Mouse (Mus musculus): ENCODE data around the gene Med24. TPM values are rescaled to one million over a fixed set of nuclear protein-coding genes. Genes with fewer than 3 reads are reported as not detected.
A peak's percentile ranks its signal among the peaks of the same experiment; 100 is the strongest.
"Not testable (repeated sequence)": the region's sequence is repeated elsewhere in the genome, so short reads cannot be mapped to it uniquely, and the experiment has no call there.

Med24 gene
- polyA plus RNA-seq, 1 experiment from 2014 or later, result 80.0 TPM

DNA sequence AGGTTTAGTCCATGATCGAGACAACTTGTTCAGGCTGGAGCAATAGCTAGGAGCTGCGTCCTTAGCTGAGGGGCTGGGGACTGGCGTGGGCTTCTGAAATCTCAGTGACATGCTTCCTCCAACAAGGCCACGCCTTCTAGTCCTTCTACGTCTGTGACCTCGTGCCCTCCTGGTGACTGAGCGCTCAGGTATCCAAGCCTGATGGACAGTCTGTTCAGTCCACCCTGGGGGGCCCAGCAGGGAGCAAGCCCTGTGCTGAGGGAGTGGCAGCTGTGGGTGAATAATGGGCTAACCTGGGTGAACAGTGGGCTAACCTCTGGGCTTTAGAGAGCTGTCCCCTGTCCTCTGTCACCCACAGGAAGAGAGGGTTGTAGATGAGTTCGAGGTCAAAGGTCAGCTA lies 41.2 kb downstream of the Med24 start:
- Histone ChIP-seq H3K4me2 (replicated peaks) (no peak overlapping the region), H3K9ac (no peak overlapping the region), H3K4me3 (no peak overlapping the region), H3K4me1 (peaks cover 7% of the 10 kb centered on the region), H3K9me3 (no peaks in the 10 kb centered on the region), H3K27me3 (replicated peaks) (no peaks in the 10 kb centered on the region), H3K27ac (no peak overlapping the region), H3K36me3 (peaks cover 77% of the 10 kb centered on the region)
- no peak for ATAC-seq (ENCODE audit: low FRiP score, low read depth)
- 93% methylated on average over 8 of the region's 8 CpGs for WGBS

DNA sequence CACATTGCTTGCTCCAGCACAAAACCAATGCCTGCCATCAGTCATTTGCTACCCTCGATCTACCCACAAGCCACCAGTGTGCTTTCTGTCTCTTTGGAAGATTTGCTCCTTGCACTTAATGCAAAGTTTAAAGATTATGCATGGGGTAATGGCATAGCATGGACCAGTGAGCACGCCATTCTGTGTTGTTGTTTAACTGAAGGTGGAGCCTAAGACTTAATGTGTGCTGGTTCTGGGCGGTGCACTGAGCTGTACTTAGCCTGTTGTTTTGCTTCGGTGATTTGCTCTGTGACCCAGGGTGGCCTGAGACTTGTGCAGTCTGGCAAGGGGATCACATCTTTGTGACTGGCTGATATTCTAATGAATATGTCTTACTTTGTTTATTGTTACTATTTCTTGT lies 42.3 kb downstream of the Med24 start:
- Histone ChIP-seq H3K4me1 (peaks cover 7% of the 10 kb centered on the region), H3K36me3 (peaks cover 67% of the 10 kb centered on the region), H3K9me3 (no peaks in the 10 kb centered on the region), H3K27ac (no peak overlapping the region), H3K4me2 (replicated peaks) (no peak overlapping the region), H3K4me3 (no peak overlapping the region), H3K27me3 (replicated peaks) (no peaks in the 10 kb centered on the region), H3K9ac (no peak overlapping the region)
- no peak for ATAC-seq (ENCODE audit: low FRiP score, low read depth)
- 90% methylated on average over 4 of the region's 4 CpGs for WGBS

DNA sequence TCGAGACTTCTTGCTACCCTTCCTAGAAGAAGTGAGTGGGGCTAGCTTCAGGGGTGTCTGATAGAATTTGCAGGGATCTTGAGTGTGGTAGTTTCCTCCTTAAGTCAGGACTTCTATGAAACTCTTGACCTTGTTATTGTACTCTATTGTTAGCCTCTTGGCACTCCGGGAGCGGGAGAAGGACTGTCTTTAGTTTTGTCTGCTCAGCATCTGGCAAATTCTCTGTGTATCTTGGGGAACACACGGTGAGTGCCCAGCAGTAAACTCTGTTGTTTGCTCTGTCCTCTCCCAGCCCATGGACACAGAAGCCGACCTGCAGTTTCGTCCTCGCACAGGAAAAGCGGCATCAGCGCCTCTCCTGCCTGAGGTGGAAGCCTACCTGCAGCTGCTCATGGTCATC lies 43.6 kb downstream of the Med24 start:
- WGBS, result 89% methylated on average over 9 of the region's 9 CpGs
- Histone ChIP-seq H3K27me3 (replicated peaks) (no peaks in the 10 kb centered on the region), H3K9ac (no peak overlapping the region), H3K4me1 (peaks cover 7% of the 10 kb centered on the region), H3K4me3 (no peak overlapping the region), H3K9me3 (no peaks in the 10 kb centered on the region), H3K4me2 (replicated peaks) (no peak overlapping the region), H3K27ac (no peak overlapping the region), H3K36me3 (peaks cover 54% of the 10 kb centered on the region)
- ATAC-seq (ENCODE audit: low FRiP score, low read depth), result no peak

DNA sequence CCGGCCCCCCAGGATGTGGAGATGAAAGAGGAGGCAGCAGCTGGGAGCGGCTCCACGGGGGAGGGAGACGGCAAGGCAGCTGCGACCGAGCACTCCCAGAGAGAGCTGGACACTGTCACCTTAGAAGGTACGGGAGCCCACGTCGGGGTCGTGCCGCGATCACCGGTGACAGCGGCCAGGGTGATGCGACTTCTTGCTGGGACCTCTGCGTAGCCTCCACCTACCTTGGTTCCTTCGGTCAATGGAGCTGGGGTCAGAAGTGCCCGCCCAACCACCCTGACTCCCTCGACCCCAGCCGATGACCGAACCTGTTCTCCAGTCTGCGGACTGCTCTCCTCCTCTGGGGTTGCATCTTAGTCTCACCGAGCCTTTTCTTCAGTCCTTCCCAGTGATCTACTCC lies 46.4 kb downstream of the Med24 start:
- H3K4me2 ChIP-seq (replicated peaks), result peak overlapping the region; percentile 70

DNA sequence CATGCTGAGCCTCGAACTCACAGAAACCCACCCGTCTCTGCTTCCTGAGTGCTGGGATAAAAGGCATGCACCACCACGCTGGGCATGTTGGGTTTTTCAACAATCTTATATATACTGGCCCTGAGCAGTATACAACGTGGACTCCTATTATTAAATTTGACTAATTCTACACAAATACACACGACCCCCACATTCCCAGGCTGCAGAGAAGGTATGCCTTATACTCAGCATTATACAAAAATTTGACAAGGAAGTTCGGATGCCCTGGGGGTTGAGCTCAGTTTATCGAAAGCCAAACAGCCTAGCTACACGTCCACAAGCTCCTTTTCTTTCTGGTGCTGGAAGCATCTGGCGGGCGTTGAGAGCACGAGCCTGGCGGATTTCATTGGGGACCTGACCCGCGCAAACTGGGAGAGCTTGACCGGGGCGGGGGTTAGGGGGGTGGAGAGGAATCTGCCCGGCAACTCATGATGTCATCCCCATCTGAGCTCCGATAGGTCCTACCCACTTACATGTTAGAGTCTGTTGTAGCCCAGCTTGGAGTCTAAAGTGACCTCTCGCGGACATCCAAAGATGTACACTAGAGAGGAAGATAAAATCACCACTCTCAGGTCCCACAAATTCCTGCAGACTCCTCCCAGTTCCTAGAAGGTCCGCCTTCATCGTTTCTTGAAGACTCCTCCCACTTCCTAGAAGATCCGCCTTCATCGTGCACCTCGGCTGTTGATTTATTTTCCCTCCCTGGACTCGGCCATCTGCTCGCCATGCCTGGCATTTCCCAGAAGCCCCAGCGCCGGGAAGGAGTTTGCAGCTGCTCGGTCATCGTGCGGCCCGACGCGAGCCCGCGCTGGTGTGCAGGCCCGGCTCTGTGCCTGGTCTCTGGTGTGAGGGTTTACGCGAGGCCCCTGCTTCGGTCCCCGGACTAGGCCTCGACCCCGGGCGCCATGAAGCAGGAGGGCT lies 47.2 kb downstream of the Med24 start, which contains the start of gene Psmd3:
Psmd3 (plus strand) TSS at position 769 of the 960 bp plus-strand sequence.
- Histone ChIP-seq H3K4me3 (peak within 1 kb of the TSS; percentile 96), H3K4me1 (peaks cover 7% of the 10 kb centered on the region), H3K27ac (peak within 1 kb of the TSS; percentile 21), H3K27me3 (replicated peaks) (no peaks in the 10 kb centered on the region), H3K9ac (peak within 1 kb of the TSS; percentile 99), H3K9me3 (no peaks in the 10 kb centered on the region), H3K36me3 (peaks cover 22% of the 10 kb centered on the region), H3K4me2 (replicated peaks) (peak within 1 kb of the TSS; percentile 70)
- WGBS, result 6% methylated on average over 45 of the region's 45 CpGs
- ATAC-seq (ENCODE audit: low FRiP score, low read depth), result peak; percentile 95

More for the DNA sequence above, 46.4 kb downstream of the Med24 start:
- Histone ChIP-seq H3K27ac (peak overlapping the region; percentile 21; the same call in 1 of the 2 replicates), H3K9ac (peak overlapping the region; percentile 99), H3K4me1 (peaks cover 7% of the 10 kb centered on the region), H3K9me3 (no peaks in the 10 kb centered on the region), H3K27me3 (replicated peaks) (no peaks in the 10 kb centered on the region), H3K4me3 (peak overlapping the region; percentile 96), H3K36me3 (peaks cover 30% of the 10 kb centered on the region)
- ATAC-seq (ENCODE audit: low FRiP score, low read depth), result peak; percentile 46
- WGBS, result under 1% methylated on average over 23 of the region's 23 CpGs

DNA sequence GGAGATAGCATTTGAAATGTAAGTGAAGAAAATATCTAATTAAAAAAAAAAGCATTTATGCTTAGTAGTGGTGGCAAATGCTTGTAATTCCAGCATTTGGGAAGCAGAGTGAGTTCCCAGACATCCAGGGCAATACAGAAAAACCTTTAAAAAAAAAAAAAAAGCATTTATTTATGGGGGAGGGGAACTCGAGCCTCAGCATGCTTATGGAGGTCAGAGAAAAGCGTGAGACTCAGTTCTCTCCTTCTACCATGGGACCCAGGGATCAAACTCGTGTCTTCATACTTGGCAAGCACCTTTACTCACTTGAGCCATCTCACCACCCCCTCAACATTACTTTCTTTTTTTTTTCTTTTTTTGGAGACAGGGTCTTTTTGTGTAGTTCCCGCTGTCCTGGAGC lies 48.0 kb downstream of the Med24 start:
- Histone ChIP-seq H3K27ac (no peak overlapping the region), H3K4me3 (no peak overlapping the region)

DNA sequence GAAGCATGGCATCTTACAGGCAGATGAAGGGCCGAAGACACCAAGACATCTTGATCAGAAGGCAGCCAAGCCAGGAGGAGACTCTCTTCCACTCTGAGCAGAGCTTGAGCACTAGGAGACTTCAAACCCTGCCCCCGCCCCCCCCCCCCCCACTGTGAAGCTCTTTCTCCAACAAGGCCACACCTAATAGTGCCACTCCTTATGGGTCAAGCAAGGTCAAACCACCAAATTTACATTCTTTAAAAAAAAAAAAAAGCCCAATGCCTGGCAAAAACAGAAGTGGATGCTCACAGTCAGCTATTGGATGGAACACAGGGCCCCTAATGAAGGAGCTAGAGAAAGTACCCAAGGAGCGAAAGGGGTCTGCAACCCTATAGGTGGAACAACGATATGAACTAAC lies 48.6 kb downstream of the Med24 start:
- not testable (repeated sequence) for H3K9me3 ChIP-seq; ATAC-seq (ENCODE audit: low FRiP score, low read depth); H3K36me3 ChIP-seq; H3K27ac ChIP-seq; H3K4me3 ChIP-seq; H3K27me3 ChIP-seq (replicated peaks); H3K9ac ChIP-seq; H3K4me2 ChIP-seq (replicated peaks); H3K4me1 ChIP-seq
- 91% methylated on average over 4 of the region's 4 CpGs for WGBS

More for the DNA sequence above, 48.0 kb downstream of the Med24 start:
- 85% methylated on average over 4 of the region's 4 CpGs for WGBS
- no peaks in the 10 kb centered on the region for H3K27me3 ChIP-seq (replicated peaks)
- H3K4me2 ChIP-seq (replicated peaks), result no peak overlapping the region
- peaks cover 14% of the 10 kb centered on the region for H3K36me3 ChIP-seq
- peaks cover 7% of the 10 kb centered on the region for H3K4me1 ChIP-seq
- no peaks in the 10 kb centered on the region for H3K9me3 ChIP-seq
- H3K9ac ChIP-seq, result no peak overlapping the region
- no peak for ATAC-seq (ENCODE audit: low FRiP score, low read depth)

DNA sequence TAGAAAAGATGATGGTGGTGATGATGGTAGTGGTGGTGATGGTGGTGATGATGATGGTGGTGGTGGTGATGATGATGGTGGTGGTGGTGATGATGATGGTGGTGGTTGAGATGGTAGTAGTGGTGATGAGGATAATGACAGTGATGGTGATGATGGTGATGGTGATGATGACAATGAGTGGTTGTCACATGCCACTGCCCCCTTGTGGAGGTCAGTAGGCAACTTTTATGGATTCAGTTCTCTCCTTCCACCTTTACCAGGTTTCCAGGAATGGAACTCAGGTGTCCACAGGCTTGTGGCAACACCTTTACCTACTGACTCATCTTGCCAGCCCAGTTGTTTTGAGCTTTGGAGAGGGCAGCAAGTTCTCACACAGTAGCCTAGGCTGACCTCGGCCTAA lies 49.2 kb downstream of the Med24 start:
- no peak overlapping the region for H3K4me3 ChIP-seq
- H3K27me3 ChIP-seq (replicated peaks), result no peaks in the 10 kb centered on the region
- H3K9ac ChIP-seq, result no peak overlapping the region
- WGBS, result 97% methylated on average over 1 of the region's 1 CpGs
- H3K4me2 ChIP-seq (replicated peaks), result no peak overlapping the region
- no peaks in the 10 kb centered on the region for H3K9me3 ChIP-seq
- ATAC-seq (ENCODE audit: low FRiP score, low read depth), result no peak
- peaks cover 2% of the 10 kb centered on the region; the same call in 1 of the 2 replicates for H3K36me3 ChIP-seq
- H3K27ac ChIP-seq, result no peak overlapping the region
- H3K4me1 ChIP-seq, result peaks cover 7% of the 10 kb centered on the region

DNA sequence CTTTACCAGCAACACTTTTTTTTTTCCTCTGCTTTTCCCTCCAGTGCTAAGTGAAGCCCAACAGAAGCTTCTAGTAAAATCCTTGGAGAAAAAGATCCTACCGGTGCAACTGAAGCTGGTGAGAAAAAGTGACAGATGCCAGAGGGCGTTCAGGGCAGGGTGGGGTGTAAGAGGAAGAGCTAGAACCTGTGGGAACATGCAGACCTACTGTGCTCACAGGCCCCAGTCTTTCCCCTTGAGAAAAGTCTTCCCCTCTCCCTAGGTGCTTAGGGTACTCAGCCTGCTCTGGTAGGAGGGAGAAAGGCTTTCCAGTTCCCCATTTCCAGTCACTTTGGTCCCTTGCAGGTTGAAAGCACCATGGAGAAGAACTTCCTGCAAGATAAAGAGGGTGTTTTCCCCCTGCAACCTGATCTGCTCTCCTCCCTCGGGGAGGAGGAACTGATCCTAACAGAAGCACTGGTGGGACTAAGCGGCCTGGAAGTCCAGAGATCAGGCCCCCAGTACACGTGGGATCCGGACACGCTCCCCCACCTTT lies 53.3 kb downstream of the Med24 start:
- no peak overlapping the region for H3K4me2 ChIP-seq (replicated peaks)
- H3K27ac ChIP-seq, result no peak overlapping the region
- no peak overlapping the region for H3K9ac ChIP-seq
- no peaks in the 10 kb centered on the region for H3K36me3 ChIP-seq
- ATAC-seq (ENCODE audit: low FRiP score, low read depth), result no peak
- no peaks in the 10 kb centered on the region; the same call in 1 of the 2 replicates for H3K27me3 ChIP-seq (replicated peaks)
- no peaks in the 10 kb centered on the region for H3K4me1 ChIP-seq
- no peak overlapping the region for H3K4me3 ChIP-seq
- no peaks in the 10 kb centered on the region for H3K9me3 ChIP-seq
- WGBS, result 54% methylated on average over 7 of the region's 7 CpGs

DNA sequence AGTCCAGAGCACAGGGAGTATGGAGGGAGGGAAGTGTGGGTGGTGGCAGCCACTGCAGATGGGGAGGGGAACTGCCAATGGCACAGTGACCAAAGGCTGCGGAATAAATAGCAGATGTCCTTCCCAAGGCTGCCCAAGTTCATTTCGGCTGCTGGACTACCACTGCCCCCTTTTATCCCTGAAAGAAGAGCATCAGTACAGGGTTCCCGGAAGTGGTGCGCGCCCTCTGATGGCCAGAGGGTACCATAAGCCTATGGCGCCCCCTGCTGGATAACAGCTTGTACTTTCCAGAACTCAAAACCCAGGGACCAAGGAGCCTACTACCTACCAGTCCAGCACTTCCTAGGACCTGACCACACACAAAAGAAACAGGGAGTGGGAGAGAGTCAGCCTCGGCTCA lies 56.1 kb downstream of the Med24 start:
- H3K9ac ChIP-seq; H3K4me3 ChIP-seq; H3K27ac ChIP-seq; ATAC-seq (ENCODE audit: low FRiP score, low read depth); H3K9me3 ChIP-seq; H3K36me3 ChIP-seq; H3K27me3 ChIP-seq (replicated peaks); H3K4me1 ChIP-seq: not testable (repeated sequence)
- 6% methylated on average over 6 of the region's 7 CpGs for WGBS
- H3K4me2 ChIP-seq (replicated peaks), result peak overlapping the region; percentile 36; the same call in 1 of the 2 replicates

DNA sequence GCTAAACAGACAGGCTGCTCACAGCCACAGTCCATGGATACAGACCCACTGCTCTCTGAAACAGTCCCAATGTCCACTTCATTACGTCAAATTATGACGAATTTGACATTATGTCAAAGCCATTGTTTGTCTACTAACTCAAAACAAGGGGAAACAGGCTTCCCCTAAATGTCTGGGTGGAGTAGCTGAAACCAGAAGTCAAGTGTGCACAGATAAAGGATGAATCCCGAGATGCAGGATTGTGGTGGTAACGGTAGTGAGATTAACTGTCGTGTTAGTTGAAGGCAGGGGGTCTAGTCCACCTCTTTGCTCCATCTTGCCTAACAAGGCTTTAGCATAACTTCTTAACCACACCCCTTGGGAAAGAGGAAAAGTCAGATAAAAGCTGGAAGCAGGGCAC lies 56.8 kb downstream of the Med24 start:
- no peak for ATAC-seq (ENCODE audit: low FRiP score, low read depth)
- no peak overlapping the region for H3K27ac ChIP-seq
- no peaks in the 10 kb centered on the region for H3K4me1 ChIP-seq
- H3K27me3 ChIP-seq (replicated peaks), result peaks cover 7% of the 10 kb centered on the region
- H3K36me3 ChIP-seq, result no peaks in the 10 kb centered on the region
- no peak overlapping the region for H3K4me2 ChIP-seq (replicated peaks)
- H3K9me3 ChIP-seq, result no peaks in the 10 kb centered on the region
- H3K4me3 ChIP-seq, result no peak overlapping the region
- H3K9ac ChIP-seq, result no peak overlapping the region
- 87% methylated on average over 5 of the region's 5 CpGs for WGBS

DNA sequence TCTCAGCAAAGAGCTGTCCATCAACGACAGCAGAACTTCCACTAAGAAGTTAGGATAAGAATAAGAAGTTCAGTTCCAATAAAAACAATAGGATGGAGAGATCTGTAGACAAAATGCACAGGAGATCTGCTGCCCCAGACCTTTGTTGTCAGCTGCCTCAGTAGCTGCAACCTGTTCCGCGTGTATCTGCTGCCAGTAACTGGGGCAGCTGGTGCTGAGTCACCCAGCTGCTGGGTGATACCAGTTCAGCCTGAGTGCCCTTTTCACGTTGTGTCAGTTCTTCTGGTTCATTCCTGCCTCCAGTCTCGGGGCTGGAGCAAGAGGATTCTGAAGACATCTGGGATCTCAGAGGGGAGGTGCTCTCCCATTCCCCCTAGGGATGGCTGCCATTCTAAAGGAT lies 57.4 kb downstream of the Med24 start:
- no peak overlapping the region for H3K4me3 ChIP-seq
- no peaks in the 10 kb centered on the region for H3K9me3 ChIP-seq
- no peak overlapping the region for H3K4me2 ChIP-seq (replicated peaks)
- 68% methylated on average over 5 of the region's 5 CpGs for WGBS
- no peak overlapping the region for H3K9ac ChIP-seq
- no peaks in the 10 kb centered on the region for H3K4me1 ChIP-seq
- H3K27me3 ChIP-seq (replicated peaks), result peaks cover 8% of the 10 kb centered on the region
- ATAC-seq (ENCODE audit: low FRiP score, low read depth), result no peak
- no peak overlapping the region for H3K27ac ChIP-seq
- H3K36me3 ChIP-seq, result no peaks in the 10 kb centered on the region
